Mouse (Mus musculus): Measurements from ENCODE around the gene Axl. TPM values are rescaled to one million over a fixed set of nuclear protein-coding genes. Genes with fewer than 3 reads are reported as not detected.

The Axl gene
- polyA plus RNA-seq, 1 experiment from 2014 or later, result 52.1 TPM

- WGBS, result under 1% methylated on average over 30 of the region's 30 CpGs
- peak overlapping the region; percentile 99 for H3K4me3 ChIP-seq (ENCODE audit: low read depth, low read length)
- no peaks in the 10 kb centered on the region for H3K27me3 ChIP-seq (replicated peaks; ENCODE audit: control insufficient read depth, insufficient read depth, low read length)
- H3K36me3 ChIP-seq (ENCODE audit: control insufficient read depth, insufficient read depth), result peaks cover 19% of the 10 kb centered on the region
- peak; percentile 69 for TF ChIP-seq CTCF (IDR thresholded peaks at IDR 0.05; ENCODE audit: low read depth)
- peaks cover 9% of the 10 kb centered on the region; the same call in 1 of the 2 replicates for H3K4me1 ChIP-seq (replicated peaks; ENCODE audit: control insufficient read depth, insufficient read depth, low read length)
- H3K4me2 ChIP-seq (replicated peaks; ENCODE audit: low read depth), result peak overlapping the region; percentile 76
- no peak for ATAC-seq
- H3K9ac ChIP-seq (ENCODE audit: low read depth, low read length), result peak overlapping the region; percentile 100
- peak overlapping the region; percentile 99 for H3K27ac ChIP-seq (ENCODE audit: low read depth, low read length)
- no peaks in the 10 kb centered on the region for H3K9me3 ChIP-seq (ENCODE audit: control insufficient read depth)
These were observed 34.1 kb downstream of the Axl start for GRCm38 (mm10) chr7:25754439-25754737.

DNA sequence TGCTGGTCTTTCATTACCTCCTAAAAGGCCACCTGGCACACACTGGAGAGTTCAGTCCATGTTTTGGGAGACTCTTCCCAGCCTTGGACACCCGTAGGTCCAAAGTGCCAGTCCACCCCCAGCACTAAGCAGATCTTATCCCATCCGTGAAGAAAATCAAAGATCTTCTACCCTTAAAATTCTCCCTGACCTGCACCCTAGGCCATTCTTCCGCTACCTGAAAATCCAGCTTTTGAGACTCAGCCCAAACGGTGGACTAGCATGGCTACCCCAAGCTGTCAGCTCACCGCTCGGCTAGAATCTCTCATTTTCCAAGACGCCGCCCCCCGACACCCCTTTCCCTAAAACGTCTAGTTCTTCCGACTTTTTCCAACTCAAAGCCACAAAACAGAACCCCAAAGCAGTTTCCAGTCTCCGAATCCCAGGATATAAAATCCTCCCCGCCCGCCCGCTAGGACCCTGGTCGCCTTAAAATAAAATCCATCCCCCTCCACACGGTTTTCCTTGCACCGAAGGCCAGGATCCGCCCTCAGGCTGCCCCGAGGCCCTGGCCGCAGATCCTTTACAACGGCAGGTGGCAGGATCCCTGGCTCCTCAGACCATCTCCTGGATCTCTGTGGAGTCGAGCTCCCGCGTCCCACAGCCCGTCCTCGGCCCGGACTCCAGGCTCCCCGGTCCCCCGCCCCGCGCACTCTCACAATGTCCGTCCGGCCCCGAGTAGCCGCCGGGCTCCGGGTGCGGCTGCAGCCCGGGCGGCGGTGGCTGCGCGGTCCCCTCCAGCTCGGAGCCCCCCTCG lies 34.7 kb downstream of the Axl start:
- no peaks in the 10 kb centered on the region for H3K9me3 ChIP-seq (ENCODE audit: control insufficient read depth)
- ATAC-seq, result peak; percentile 4
- H3K4me3 ChIP-seq (ENCODE audit: low read depth, low read length), result peak overlapping the region; percentile 99
- no peak for TF ChIP-seq CTCF (IDR thresholded peaks at IDR 0.05; ENCODE audit: low read depth)
- H3K9ac ChIP-seq (ENCODE audit: low read depth, low read length), result peak overlapping the region; percentile 100
- H3K27ac ChIP-seq (ENCODE audit: low read depth, low read length), result peak overlapping the region; percentile 99
- H3K36me3 ChIP-seq (ENCODE audit: control insufficient read depth, insufficient read depth), result peaks cover 24% of the 10 kb centered on the region
- no peaks in the 10 kb centered on the region for H3K27me3 ChIP-seq (replicated peaks; ENCODE audit: control insufficient read depth, insufficient read depth, low read length)
- H3K4me1 ChIP-seq (replicated peaks; ENCODE audit: control insufficient read depth, insufficient read depth, low read length), result peaks cover 9% of the 10 kb centered on the region; the same call in 1 of the 2 replicates
- WGBS, result under 1% methylated on average over 46 of the region's 46 CpGs
- peak overlapping the region; percentile 76 for H3K4me2 ChIP-seq (replicated peaks; ENCODE audit: low read depth)

DNA sequence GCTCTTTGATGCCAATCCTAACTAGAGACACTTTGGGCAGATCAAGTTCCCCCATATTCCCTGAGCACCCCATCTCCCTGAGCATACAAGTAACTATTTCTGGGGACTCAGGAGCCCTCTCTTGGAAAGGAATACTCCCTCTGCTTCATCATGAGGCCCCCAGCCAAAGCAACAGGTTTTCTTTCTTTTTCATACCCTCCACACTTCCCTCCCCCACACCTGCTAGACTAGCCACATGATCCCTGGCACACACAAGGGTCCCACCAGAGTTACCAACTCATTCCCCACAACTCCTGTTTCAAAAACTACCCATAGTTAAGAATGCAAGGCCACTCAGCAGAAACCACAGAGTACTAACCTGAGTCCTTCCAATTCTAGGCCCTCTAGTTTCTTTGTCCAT lies 35.4 kb downstream of the Axl start:
- H3K4me2 ChIP-seq (replicated peaks; ENCODE audit: low read depth), result peak overlapping the region; percentile 76
- no peak overlapping the region for H3K27ac ChIP-seq (ENCODE audit: low read depth, low read length)
- peaks cover 9% of the 10 kb centered on the region; the same call in 1 of the 2 replicates for H3K4me1 ChIP-seq (replicated peaks; ENCODE audit: control insufficient read depth, insufficient read depth, low read length)
- no peaks in the 10 kb centered on the region for H3K9me3 ChIP-seq (ENCODE audit: control insufficient read depth)
- peak overlapping the region; percentile 100; the same call in 1 of the 2 replicates for H3K9ac ChIP-seq (ENCODE audit: low read depth, low read length)
- no peaks in the 10 kb centered on the region for H3K27me3 ChIP-seq (replicated peaks; ENCODE audit: control insufficient read depth, insufficient read depth, low read length)
- ATAC-seq, result no peak
- H3K4me3 ChIP-seq (ENCODE audit: low read depth, low read length), result peak overlapping the region; percentile 99
- no peak for TF ChIP-seq CTCF (IDR thresholded peaks at IDR 0.05; ENCODE audit: low read depth)
- peaks cover 28% of the 10 kb centered on the region for H3K36me3 ChIP-seq (ENCODE audit: control insufficient read depth, insufficient read depth)

- no peaks in the 10 kb centered on the region for H3K4me1 ChIP-seq (replicated peaks; ENCODE audit: control insufficient read depth, insufficient read depth, low read length)
- no peak overlapping the region for H3K9ac ChIP-seq (ENCODE audit: low read depth, low read length)
- no peak overlapping the region for H3K4me2 ChIP-seq (replicated peaks; ENCODE audit: low read depth)
- H3K36me3 ChIP-seq (ENCODE audit: control insufficient read depth, insufficient read depth), result peaks cover 87% of the 10 kb centered on the region
- ATAC-seq, result no peak
- H3K9me3 ChIP-seq (ENCODE audit: control insufficient read depth), result no peaks in the 10 kb centered on the region
- no peaks in the 10 kb centered on the region for H3K27me3 ChIP-seq (replicated peaks; ENCODE audit: control insufficient read depth, insufficient read depth, low read length)
- H3K4me3 ChIP-seq (ENCODE audit: low read depth, low read length), result no peak overlapping the region
- no peak for TF ChIP-seq CTCF (IDR thresholded peaks at IDR 0.05; ENCODE audit: low read depth)
- H3K27ac ChIP-seq (ENCODE audit: low read depth, low read length), result no peak overlapping the region
- WGBS, result 58% methylated on average over 3 of the region's 3 CpGs
These were observed 41.7 kb downstream of the Axl start for GRCm38 (mm10) chr7:25746844-25747243.

DNA sequence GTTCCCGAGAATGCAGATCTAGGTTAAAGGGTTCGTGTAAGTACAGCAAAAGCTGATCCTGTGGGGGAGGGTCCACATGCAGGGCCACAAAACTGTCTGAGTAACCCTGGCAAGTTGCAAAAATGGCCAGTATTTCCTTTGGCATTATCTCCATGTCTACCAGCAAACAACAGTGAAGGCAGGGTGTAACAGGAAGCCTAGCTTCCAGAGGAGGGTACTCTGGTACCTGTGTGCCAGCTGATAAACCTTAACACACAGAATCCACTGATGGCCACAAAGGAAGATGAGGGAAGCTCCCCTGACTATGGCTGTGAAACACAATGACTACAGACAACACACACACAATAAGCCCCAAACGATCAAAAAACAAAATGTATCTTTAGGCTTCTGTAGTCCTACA lies 50.2 kb downstream of the Axl start:
- no peaks in the 10 kb centered on the region for H3K4me1 ChIP-seq (replicated peaks; ENCODE audit: control insufficient read depth, insufficient read depth, low read length)
- H3K36me3 ChIP-seq (ENCODE audit: control insufficient read depth, insufficient read depth), result peaks cover 95% of the 10 kb centered on the region
- no peaks in the 10 kb centered on the region for H3K27me3 ChIP-seq (replicated peaks; ENCODE audit: control insufficient read depth, insufficient read depth, low read length)
- 92% methylated on average over 3 of the region's 3 CpGs for WGBS
- no peak overlapping the region for H3K4me2 ChIP-seq (replicated peaks; ENCODE audit: low read depth)
- no peaks in the 10 kb centered on the region for H3K9me3 ChIP-seq (ENCODE audit: control insufficient read depth)
- no peak overlapping the region for H3K9ac ChIP-seq (ENCODE audit: low read depth, low read length)
- no peak for TF ChIP-seq CTCF (IDR thresholded peaks at IDR 0.05; ENCODE audit: low read depth)
- H3K27ac ChIP-seq (ENCODE audit: low read depth, low read length), result peak overlapping the region; percentile 9; the same call in 1 of the 2 replicates
- H3K4me3 ChIP-seq (ENCODE audit: low read depth, low read length), result no peak overlapping the region
- ATAC-seq, result no peak

- Histone ChIP-seq H3K4me3 (ENCODE audit: low read depth, low read length) (no peak overlapping the region), H3K9ac (ENCODE audit: low read depth, low read length) (no peak overlapping the region), H3K36me3 (ENCODE audit: control insufficient read depth, insufficient read depth) (peaks cover 95% of the 10 kb centered on the region), H3K27me3 (replicated peaks; ENCODE audit: control insufficient read depth, insufficient read depth, low read length) (no peaks in the 10 kb centered on the region), H3K9me3 (ENCODE audit: control insufficient read depth) (no peaks in the 10 kb centered on the region), H3K27ac (ENCODE audit: low read depth, low read length) (no peak overlapping the region), H3K4me1 (replicated peaks; ENCODE audit: control insufficient read depth, insufficient read depth, low read length) (no peaks in the 10 kb centered on the region), H3K4me2 (replicated peaks; ENCODE audit: low read depth) (no peak overlapping the region)
- WGBS, result 90% methylated on average over 2 of the region's 2 CpGs
- ATAC-seq, result no peak
- TF ChIP-seq CTCF (IDR thresholded peaks at IDR 0.05; ENCODE audit: low read depth), result peak; percentile 56
These were observed 51.6 kb downstream of the Axl start for GRCm38 (mm10) chr7:25736920-25737319.

Measured in intestine, postnatal 0 days (tissue).